ENCODE assay signal across 9 mouse cellular contexts in genomic region chr16:30477006-30477405, GRCm38 (mm10).
"Had no signal": no experiment of that assay in that cellular context is flagged by ENCODE, and none has a peak within 500 bp of the region (broad histone marks: within the 10 kb centered on the region; RNA-seq: fewer than 3 reads in every experiment).

No protein-coding gene starts in this region.

- H3K4me2 ChIP-seq: limb, embryonic 13.5 days; midbrain, embryonic 13.5 days; neural tube, embryonic 12.5 days had no signal

- DNase-seq: left cerebral cortex, postnatal 4 days; lung, adult 18-20 months; lung, postnatal 36 days; thymus, postnatal 14 days had no signal

- H3K27me3 ChIP-seq: limb, embryonic 13.5 days; midbrain, embryonic 13.5 days; neural tube, embryonic 12.5 days had no signal

- H3K9me3 ChIP-seq: midbrain, embryonic 13.5 days; neural tube, embryonic 12.5 days had no signal

- H3K9ac ChIP-seq: limb, embryonic 13.5 days; liver, embryonic 14.5 days; midbrain, embryonic 13.5 days; neural tube, embryonic 12.5 days had no signal

- ATAC-seq: intestine, embryonic 16.5 days; midbrain, embryonic 13.5 days had no signal

- H3K36me3 ChIP-seq: limb, embryonic 13.5 days; midbrain, embryonic 13.5 days; neural tube, embryonic 12.5 days had no signal

- H3K4me1 ChIP-seq: midbrain, embryonic 13.5 days; neural tube, embryonic 12.5 days had no signal

- H3K4me3 ChIP-seq: limb, embryonic 13.5 days; midbrain, embryonic 13.5 days; neural tube, embryonic 12.5 days had no signal

- H3K27ac ChIP-seq: liver, embryonic 14.5 days; midbrain, embryonic 13.5 days; neural tube, embryonic 12.5 days had no signal
